Mouse (Mus musculus) gastrocnemius, postnatal 4 days (tissue): ENCODE data around the gene Slpi. TPM values are rescaled to one million over a fixed set of nuclear protein-coding genes. Genes with fewer than 3 reads are reported as not detected.
"Not testable (repeated sequence)": the region's sequence is repeated elsewhere in the genome, so short reads cannot be mapped to it uniquely, and the experiment has no call there.

Experiments
- DNase-seq, 2 experiments: peaks; one replicate each; pipeline ENCODE4 v3.0.0; 2021 to 2022; ENCODE audit warnings: low spot score in 2 of 2, mixed read lengths in 2 of 2
- microRNA-seq: library from miRNA; unstranded; fragments of <30 nt; microRNA quantifications from one replicate; pipeline ENCODE4 v1.2.0, GENCODE M21; 2021
- total RNA-seq, 2 experiments: library from RNA; stranded (reverse); gene quantifications; 2 replicates each; pipeline ENCODE4 v1.2.3; 2021

Slpi gene
- total RNA-seq, 2 experiments from 2014 or later, result 0.57 to 0.76 TPM

- DNase-seq, result not testable (repeated sequence)
These were observed 73.4 kb downstream of the Slpi start for GRCm38 (mm10) chr2:164315460-164315859.

- DNase-seq, result no peak
These were observed 76.3 kb downstream of the Slpi start for GRCm38 (mm10) chr2:164312599-164312998.

Small RNA genes within 50 kb of the gene (microRNA-seq; reads per million reads assigned to microRNA genes)
- not detected for gene Mir7678

Other genes with a start within 250 kb of the Slpi start
- under 1 TPM; 0.21 to 0.52 TPM for gene Kcns1, start 218.0 kb downstream of the Slpi start, total RNA-seq
- not detected for gene Wfdc5, start 206.4 kb downstream of the Slpi start, total RNA-seq
- gene Wfdc12, start 198.5 kb downstream of the Slpi start, total RNA-seq, result not detected
- gene Wfdc15a, start 189.0 kb downstream of the Slpi start, total RNA-seq, result not detected
- gene Wfdc15b, start 167.4 kb downstream of the Slpi start, total RNA-seq, result not detected
- gene Svs2, start 150.6 kb downstream of the Slpi start, total RNA-seq, result not detected
- not detected for gene Svs3b, start 132.5 kb downstream of the Slpi start, total RNA-seq
- gene Svs4, start 110.6 kb downstream of the Slpi start, total RNA-seq, result not detected
- not detected for gene Svs3a, start 99.8 kb downstream of the Slpi start, total RNA-seq
- not detected for gene Svs6, start 72.3 kb downstream of the Slpi start, total RNA-seq
- not detected for gene Svs5, start 56.4 kb downstream of the Slpi start, total RNA-seq
- gene Rbpjl, start 14.0 kb upstream of the Slpi start, total RNA-seq, result under 1 TPM; 0.13 to 0.15 TPM
- 1 to 10 TPM; 5.5 to 6.0 TPM for gene Matn4, start 16.1 kb upstream of the Slpi start, total RNA-seq
- 10 to 100 TPM; 58.1 to 60.1 TPM for gene Sdc4, start 54.8 kb upstream of the Slpi start, total RNA-seq
- 10 to 100 TPM; 20.8 to 22.2 TPM for gene Sys1, start 67.9 kb upstream of the Slpi start, total RNA-seq
- gene Gm20458, start 71.9 kb upstream of the Slpi start, total RNA-seq, result 1 to 10 TPM in 1 of 2 experiments, under 1 TPM in 1; 0.96 to 1.9 TPM
- not detected for gene Trp53tg5, start 84.6 kb upstream of the Slpi start, total RNA-seq
- gene Dbndd2, start 97.0 kb upstream of the Slpi start, total RNA-seq, result 10 to 100 TPM; 13.5 to 15.7 TPM
- gene Pigt, start 108.4 kb upstream of the Slpi start, total RNA-seq, result 10 to 100 TPM; 66.5 to 66.8 TPM
- 1 to 10 TPM in 1 of 2 experiments, not detected in 1; 1.3 TPM for gene Wfdc2, start 173.3 kb upstream of the Slpi start, total RNA-seq
- gene Spint3, start 184.4 kb upstream of the Slpi start, total RNA-seq, result not detected
- not detected for gene Wfdc6a, start 196.4 kb upstream of the Slpi start, total RNA-seq
- gene Eppin, start 204.5 kb upstream of the Slpi start, total RNA-seq, result not detected
- gene Wfdc6b, start 224.4 kb upstream of the Slpi start, total RNA-seq, result not detected
- gene Wfdc8, start 224.5 kb upstream of the Slpi start, total RNA-seq, result not detected
- gene Wfdc16, start 249.7 kb upstream of the Slpi start, total RNA-seq, result not detected